Mouse (Mus musculus) thymus, postnatal 10 days (tissue): ENCODE results near the gene Igfbp2.

Experiments
- DNase-seq, 2 experiments: peaks; one replicate each; pipeline ENCODE4 v3.0.0; 2021; ENCODE audit warnings: low spot score in 2 of 2

The Igfbp2 gene

GRCm38 (mm10) chr1:72815184-72815583 is 9.1 kb upstream of the Igfbp2 start:
- DNase-seq, result no peak

- DNase-seq, result no peak
These were observed 8.7 kb upstream of the Igfbp2 start for GRCm38 (mm10) chr1:72815616-72816015.

DNA sequence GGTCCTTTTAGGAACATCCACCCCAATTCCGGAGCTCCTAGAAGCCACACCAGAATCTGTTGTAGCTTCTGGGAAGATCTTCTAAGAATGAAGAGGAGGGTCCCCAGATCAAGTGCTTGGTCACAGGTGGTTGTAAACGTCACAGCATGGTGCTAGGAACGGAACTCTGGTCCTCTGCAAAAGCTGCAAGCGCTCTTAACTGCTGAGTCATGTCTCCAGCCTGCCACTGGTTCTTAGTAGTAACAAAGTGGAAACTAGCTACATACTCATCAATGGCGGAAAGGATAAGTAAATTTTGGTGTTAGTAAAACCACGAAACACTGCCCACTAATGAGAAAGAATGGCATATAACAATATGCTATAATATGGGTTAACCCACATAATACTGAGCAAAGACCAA is 4.3 kb upstream of the Igfbp2 start:
- no peak for DNase-seq

DNA sequence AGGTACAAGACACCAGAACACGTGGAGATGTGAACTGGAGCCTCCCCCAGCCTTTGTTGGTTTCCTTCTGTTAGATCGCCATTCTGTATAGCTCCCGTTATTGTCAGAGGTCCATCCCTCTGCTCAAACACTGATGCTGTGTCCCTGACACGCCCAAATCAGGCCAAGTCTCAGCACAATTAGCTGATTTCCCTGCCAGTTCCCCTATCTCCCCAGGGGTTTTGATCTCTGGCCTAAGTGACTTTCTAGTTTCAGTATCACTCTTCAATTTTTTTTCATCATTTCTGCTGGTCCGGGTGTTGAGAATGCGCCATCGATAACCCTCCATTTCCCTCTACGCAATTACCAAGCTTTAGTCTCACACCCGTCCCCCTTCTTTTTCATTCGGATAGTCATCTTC is 1.4 kb upstream of the Igfbp2 start:
- no peak for DNase-seq

DNA sequence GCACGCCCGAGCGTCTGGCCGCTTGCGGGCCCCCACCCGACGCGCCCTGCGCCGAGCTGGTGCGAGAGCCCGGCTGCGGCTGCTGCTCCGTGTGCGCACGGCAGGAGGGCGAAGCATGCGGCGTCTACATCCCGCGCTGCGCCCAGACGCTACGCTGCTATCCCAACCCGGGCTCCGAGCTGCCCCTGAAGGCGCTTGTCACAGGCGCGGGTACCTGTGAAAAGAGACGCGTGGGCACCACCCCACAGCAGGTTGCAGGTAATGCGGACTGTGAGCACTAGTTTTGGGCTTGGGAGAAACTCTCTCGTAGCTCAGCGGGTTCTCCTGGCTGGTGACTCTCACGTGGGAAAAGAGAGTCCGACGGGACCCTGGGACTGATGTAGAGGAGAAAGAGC is 401 bp downstream of the Igfbp2 start:
- DNase-seq, result no peak

DNA sequence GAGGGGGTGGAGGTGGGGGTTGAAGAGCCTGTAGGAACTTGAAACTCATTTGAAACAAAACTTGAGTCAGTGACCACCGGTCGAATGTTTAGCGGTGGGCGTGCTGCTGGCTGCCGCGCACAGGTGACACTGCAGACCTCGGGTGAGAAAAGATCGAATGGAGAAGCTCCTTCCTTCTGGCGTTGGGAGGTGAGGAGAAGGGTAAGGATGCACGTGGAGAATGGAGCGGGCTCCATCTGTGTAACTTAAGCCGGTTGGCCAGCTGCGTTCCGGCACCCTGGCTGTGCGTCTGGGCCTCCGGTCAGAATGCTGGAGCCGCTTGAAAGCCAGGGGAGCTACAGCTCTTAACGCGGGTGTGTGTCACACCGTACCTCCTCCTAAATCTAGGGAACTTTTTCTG is 983 bp downstream of the Igfbp2 start:
- no peak for DNase-seq

GRCm38 (mm10) chr1:72825921-72826320 is 1.6 kb downstream of the Igfbp2 start:
- DNase-seq, result no peak

- no peak for DNase-seq
These were observed 2.1 kb downstream of the Igfbp2 start for GRCm38 (mm10) chr1:72826446-72826845.

GRCm38 (mm10) chr1:72826931-72827330 is 2.6 kb downstream of the Igfbp2 start:
- no peak for DNase-seq

- no peak for DNase-seq
These were observed 3.4 kb downstream of the Igfbp2 start for GRCm38 (mm10) chr1:72827411-72828315.

- no peak for DNase-seq
These were observed 4.5 kb downstream of the Igfbp2 start for GRCm38 (mm10) chr1:72828843-72829242.

DNA sequence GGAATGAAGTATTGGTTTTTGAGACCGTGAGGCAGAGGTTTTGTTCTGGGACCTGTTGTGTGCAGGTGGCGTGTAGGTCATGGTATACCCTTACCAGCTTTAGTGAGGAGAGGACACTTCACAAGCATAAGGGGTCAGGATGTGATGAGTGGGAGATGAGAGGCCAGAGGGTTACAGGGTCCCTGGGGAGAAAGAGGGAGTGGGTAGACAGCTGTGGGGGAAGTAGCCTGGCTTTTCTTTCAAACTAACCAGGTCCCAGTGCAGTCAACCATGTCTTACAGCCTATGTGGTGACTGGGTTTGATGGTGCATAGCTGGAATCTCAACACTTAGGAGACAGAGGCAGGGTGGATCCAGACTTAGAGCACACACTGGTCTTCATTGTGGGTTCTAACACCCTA is 6.2 kb downstream of the Igfbp2 start:
- DNase-seq, result no peak

DNA sequence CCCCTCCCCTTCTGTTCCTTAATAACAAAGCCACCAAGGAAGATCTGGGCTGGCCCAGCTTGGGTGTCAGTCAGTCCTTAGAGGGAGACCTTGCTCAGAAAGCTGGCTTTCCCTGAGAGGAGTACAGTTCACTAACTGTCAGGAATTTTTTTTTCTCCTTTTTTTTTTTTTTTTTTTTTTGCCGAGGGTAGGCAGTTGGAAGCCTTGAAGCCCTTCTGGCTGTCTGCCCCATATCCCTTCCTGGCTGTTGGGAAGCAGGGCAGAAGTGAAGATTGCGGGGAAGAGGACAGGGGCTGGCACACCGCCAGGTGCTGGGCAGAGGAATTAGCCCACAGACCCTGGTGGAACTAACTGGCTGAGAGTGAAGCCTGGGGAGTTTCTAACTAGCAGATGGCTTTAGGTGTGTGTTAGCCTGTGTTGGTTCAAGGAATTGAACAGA is 8.4 kb downstream of the Igfbp2 start:
- DNase-seq, result no peak

DNA sequence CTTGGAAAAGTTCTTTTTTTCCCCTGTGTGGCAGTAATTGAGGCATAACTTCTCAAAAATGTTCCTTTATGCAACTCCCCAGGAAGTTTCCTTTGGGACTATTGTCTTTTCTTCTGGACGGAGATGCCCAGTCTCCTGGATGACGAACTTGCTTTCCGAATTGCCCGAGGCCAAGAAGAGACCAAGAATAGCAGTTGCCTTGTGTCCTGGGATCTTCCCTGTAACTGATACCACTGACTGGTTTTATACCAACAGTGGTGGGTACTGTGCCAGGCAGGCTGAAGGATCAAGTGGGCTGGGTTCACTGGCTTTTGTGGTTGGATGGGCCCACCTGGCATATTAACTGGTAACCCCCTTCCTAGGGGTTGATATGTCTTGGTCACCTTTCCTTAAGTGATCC is 9.3 kb downstream of the Igfbp2 start:
- DNase-seq, result no peak

DNA sequence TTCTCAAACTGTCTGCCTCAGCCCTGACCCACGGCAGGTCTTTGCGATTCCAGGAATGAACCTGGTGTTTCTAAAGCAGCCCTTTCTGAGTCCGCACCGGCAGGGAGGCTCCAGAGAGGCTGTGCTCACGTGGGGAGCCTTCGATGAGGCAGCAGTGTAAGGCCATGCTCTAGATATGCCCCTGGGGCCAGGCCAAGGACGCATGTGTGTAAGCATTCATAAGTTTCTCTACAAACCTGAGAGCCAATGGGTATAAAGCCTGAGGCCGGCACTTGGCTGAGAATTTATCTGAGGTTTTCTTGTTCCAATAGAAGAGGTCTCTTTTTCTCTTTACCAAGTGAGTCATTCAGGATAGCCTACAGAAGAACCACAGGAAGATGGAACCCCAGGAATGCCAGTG is 15.1 kb downstream of the Igfbp2 start:
- DNase-seq, result no peak

- no peak for DNase-seq
These were observed 15.5 kb downstream of the Igfbp2 start for GRCm38 (mm10) chr1:72839791-72840190.

GRCm38 (mm10) chr1:72842666-72843459 is 18.6 kb downstream of the Igfbp2 start:
- DNase-seq, result no peak

DNA sequence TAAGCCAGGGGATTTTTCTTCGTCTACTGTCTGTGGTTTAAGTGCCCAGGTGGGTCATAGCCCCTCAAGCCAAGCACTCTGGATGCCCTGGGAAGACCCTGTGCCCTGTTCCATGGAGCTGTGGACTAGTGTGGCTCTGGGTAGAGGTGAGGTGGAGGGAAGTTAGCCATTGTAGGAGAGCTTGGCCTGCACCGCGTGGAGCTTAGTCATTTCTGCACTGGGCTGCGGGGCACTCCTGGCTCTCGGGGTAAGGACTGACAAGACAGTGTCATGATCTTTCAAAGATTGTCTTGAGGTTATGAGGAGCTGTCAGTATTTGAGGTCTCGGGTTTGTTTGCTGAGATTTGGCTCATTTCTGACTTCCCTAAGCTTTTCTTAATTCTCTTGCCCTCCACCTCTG is 20.4 kb downstream of the Igfbp2 start:
- DNase-seq, result no peak

- no peak for DNase-seq
These were observed 23.6 kb downstream of the Igfbp2 start for GRCm38 (mm10) chr1:72847849-72848380.

GRCm38 (mm10) chr1:72849037-72849436 is 24.7 kb downstream of the Igfbp2 start:
- no peak for DNase-seq

DNA sequence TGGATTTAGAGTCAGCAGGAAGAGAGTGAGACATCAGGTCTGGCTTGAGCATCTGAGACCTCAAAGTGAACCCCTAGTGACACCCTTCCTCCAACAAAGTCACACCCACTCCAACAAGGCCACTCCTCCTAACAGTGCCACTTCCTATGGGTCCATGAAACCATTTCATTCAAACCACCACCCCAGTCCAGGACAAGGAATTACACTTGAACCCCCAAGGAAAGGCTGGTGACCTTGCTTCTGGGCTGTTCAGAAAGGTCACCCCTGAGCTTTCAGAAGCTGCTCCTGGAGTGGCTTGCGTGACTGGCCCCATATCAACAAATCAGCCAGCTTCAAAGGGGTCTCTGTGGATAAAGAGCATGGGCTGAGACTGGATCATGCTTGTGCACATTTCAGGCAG is 29.5 kb downstream of the Igfbp2 start:
- no peak for DNase-seq

- peak in 1 of 2 experiments; percentile 26 for DNase-seq
These were observed 30.3 kb downstream of the Igfbp2 start for GRCm38 (mm10) chr1:72854337-72855237.
